Mouse (Mus musculus): ENCODE data around the gene Tspan14. TPM values are rescaled to one million over a fixed set of nuclear protein-coding genes. Genes with fewer than 3 reads are reported as not detected.

Tspan14 gene
- 10 to 100 TPM; 17.2 to 19.1 TPM for total RNA-seq (2021)
- long read RNA-seq, experiment 1, transcript Tspan14-201 (9 exons, 2,475 nt), result major isoform, 21 of 26 reads
- long read RNA-seq, experiment 1, partial matches to known transcripts, result 2 of 26 reads
- long read RNA-seq, experiment 1, other reads (novel, unspliced or antisense), result 2 of 26 reads
- long read RNA-seq, experiment 2, transcript Tspan14-201 (9 exons, 2,475 nt), result major isoform, 21 of 30 reads
- long read RNA-seq, experiment 2, partial matches to known transcripts, result 5 of 30 reads
- long read RNA-seq, experiment 2, other reads (novel, unspliced or antisense), result 4 of 30 reads

GRCm38 (mm10) chr14:40966392-40966861 is at the start of gene Tspan14:
Gene Tspan14 (minus strand): TSS chr14:40966807.
- DNase-seq, result no peak

DNA sequence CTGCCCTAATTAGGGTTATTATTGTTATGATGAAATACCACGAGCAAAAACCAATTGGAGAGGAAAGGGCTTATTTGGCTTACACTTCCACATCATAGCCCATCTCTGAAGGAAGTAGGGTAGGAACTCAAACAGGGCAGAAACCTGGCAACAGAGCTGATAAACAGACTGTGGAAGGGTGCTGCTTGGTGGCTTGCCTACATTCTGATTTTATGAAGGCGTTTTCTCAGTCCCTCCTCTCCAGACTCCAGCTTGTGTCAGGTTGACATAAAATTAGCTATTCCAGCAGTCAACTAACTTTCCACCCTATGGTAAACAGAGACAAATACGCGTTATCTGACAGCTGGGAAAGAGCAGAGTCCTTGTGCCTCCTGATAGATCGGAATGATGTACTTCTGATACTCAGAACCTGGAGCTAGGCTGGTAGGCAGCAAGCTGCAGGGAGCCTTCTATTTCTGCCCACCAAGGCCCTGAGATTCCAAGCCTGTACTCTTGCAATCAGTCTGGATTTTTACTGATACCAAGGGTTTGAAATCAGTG is 48.2 kb upstream of the Tspan14 start:
- no peak for DNase-seq

- peak; percentile 79 for DNase-seq
These were observed 47.3 kb upstream of the Tspan14 start, which contains the start of gene Fam213a for GRCm38 (mm10) chr14:41013630-41014613. Gene Fam213a (minus strand): TSS chr14:41013788.

- no peak for DNase-seq
These were observed 46.5 kb upstream of the Tspan14 start for GRCm38 (mm10) chr14:41013143-41013542.

- no peak for DNase-seq
These were observed 45.3 kb upstream of the Tspan14 start for GRCm38 (mm10) chr14:41011916-41012315.

DNA sequence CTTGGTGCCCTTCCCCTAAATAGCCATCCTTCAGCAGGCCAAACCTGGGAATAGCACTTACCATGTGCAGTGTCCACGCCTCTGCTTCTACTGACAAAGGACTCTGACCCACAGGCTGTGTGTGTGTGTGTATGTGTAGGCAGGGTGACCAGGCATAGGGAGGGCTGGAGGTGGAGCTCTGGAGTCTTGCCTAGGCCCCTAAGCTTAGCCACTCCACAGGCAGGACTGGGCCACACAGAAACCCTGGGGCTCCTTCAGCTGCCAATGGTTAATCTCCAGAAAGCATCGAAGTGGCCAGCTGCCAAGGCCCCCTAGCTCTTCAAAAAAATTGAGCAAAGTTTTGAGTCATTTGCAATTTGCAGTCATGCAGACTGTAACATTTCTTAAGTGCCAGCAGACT is 41.5 kb upstream of the Tspan14 start:
- DNase-seq, result no peak

DNA sequence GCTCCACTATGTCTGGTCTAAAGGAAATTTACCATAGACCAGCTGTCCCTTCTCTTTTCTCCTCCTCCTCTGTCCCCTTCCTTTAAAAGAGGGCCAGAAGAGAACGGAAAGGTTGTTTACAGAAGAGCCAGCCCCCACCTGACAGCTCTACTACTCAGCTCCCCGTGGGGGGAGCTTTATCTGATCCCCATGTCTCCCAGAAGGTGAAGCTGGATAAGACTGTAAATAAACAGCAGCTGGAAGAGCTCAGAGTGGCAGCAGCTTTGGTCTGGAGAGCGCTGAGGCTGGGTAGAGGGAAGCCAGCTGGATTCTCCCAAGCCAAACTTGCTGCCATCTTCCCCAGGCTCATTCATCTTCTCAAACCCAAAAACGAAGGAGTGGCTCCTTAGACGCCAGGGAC is 41.0 kb upstream of the Tspan14 start:
- no peak for DNase-seq

DNA sequence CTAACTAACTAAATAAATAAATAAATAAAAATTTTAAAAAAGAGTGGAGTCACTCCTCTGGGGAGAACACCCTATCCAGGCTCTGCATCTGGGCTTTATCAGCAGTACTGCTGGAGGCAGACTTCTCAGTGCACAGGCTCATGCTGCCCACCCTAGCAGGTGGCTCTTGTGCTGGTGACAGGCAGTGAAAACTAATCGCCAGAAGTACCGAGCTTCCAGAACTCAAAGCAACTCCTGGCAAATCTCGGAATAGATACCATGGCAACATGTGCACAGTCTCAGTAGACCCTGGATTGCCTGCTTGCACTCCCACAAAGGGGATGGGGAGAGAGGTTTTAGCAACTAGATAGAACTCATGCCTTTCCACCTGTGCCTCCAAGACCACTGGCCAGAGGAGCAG is 40.3 kb upstream of the Tspan14 start:
- DNase-seq, result no peak

DNA sequence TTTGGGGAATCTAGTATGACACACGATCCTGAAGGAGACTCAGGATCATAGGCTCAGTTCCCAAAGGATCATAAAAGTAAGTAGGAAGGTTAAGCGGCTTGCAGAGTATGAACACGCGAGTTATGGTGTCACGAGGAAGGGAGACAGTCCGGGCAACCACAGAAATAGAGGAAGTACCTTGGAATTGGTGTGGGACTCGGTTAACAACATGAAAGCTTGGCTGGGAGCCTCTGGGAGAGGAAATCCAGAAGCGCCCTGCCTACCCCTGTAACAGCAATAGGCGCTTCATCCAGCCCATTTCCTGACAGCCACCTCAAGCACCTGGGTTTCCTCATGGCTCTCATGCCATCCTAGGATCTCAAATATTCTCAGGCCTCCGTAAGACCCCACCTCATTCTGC is 39.7 kb upstream of the Tspan14 start:
- no peak for DNase-seq

GRCm38 (mm10) chr14:41005716-41006115 is 39.1 kb upstream of the Tspan14 start:
- DNase-seq, result no peak

GRCm38 (mm10) chr14:41004201-41005141 is 37.9 kb upstream of the Tspan14 start:
- DNase-seq, result peak; percentile 59

GRCm38 (mm10) chr14:41001576-41001975 is 35.0 kb upstream of the Tspan14 start:
- DNase-seq, result no peak

- DNase-seq, result no peak
These were observed 34.2 kb upstream of the Tspan14 start for GRCm38 (mm10) chr14:41000801-41001200.

DNA sequence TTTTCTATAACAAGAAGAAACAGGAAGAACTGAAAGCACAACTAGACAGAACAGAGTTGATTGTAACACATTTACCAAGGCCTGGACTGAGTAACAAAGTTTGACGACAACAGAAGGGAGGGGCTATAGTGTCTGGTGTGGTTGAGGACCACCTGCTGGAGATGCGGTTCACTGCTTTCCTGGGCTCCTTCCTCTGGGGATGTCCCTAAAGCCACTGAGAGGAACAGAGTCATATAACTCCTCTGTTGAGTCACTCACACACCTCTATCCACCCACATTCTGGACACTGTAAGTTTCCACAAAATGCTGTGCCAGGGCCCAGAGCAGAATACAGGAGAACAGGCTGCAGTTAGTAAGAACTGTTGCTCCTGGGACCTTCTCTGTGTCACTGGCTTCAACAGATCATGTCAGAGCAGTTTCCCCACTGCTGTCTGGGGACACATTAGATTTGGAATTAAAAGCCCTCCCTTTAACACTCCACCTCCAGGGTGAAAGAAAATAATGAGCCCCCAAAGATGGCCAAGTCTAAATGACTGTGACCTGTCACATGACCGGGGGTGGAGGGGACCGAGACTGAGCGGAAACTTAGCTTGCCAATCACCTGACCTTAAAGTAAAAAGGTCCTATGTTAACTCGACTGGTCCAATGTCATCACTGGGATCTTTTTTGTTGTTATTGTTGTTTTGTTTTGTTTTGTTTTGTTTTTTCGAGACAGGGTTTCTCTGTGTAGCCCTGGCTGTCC is 33.5 kb upstream of the Tspan14 start:
- DNase-seq, result no peak

GRCm38 (mm10) chr14:40996171-40996570 is 29.6 kb upstream of the Tspan14 start:
- DNase-seq, result no peak

- DNase-seq, result no peak
These were observed 25.9 kb upstream of the Tspan14 start for GRCm38 (mm10) chr14:40992464-40992863.

GRCm38 (mm10) chr14:40988780-40989179 is 22.2 kb upstream of the Tspan14 start:
- DNase-seq, result no peak

- DNase-seq, result no peak
These were observed 20.6 kb upstream of the Tspan14 start for GRCm38 (mm10) chr14:40987184-40987583.

GRCm38 (mm10) chr14:40985635-40986034 is 19.0 kb upstream of the Tspan14 start:
- DNase-seq, result no peak

GRCm38 (mm10) chr14:40979723-40980122 is 13.1 kb upstream of the Tspan14 start:
- DNase-seq, result no peak

- DNase-seq, result no peak
These were observed 12.4 kb upstream of the Tspan14 start for GRCm38 (mm10) chr14:40979002-40979401.

Measured in gastrocnemius, postnatal 10 days (tissue).